Mouse (Mus musculus) induced T-regulatory cell, adult 2 months (primary cell): ENCODE measurements around the gene Tmem213.
A peak's percentile ranks its signal among the peaks of the same experiment; 100 is the strongest.

Experiments used
- DNase-seq: peaks from one replicate; pipeline ENCODE4 v3.0.0-alpha.2; 2012; ENCODE audit warnings: low read depth

Tmem213 gene

GRCm38 (mm10) chr6:38109160-38109795 is at the start of gene Tmem213:
Tmem213 (plus strand) TSS chr6:38109255.
- no peak for DNase-seq

GRCm38 (mm10) chr6:38064621-38065020 is 44.4 kb upstream of the Tmem213 start:
- no peak for DNase-seq

- DNase-seq: no peak
Measured at GRCm38 (mm10) chr6:38065122-38065500, 43.9 kb upstream of the Tmem213 start.

- DNase-seq: no peak
Measured at GRCm38 (mm10) chr6:38065501-38066122, 43.4 kb upstream of the Tmem213 start.

GRCm38 (mm10) chr6:38066215-38066614 is 42.8 kb upstream of the Tmem213 start:
- peak; percentile 84 for DNase-seq

GRCm38 (mm10) chr6:38071256-38071655 is 37.8 kb upstream of the Tmem213 start:
- no peak for DNase-seq

GRCm38 (mm10) chr6:38072137-38072796 is 36.8 kb upstream of the Tmem213 start:
- DNase-seq: no peak

GRCm38 (mm10) chr6:38073592-38073991 is 35.5 kb upstream of the Tmem213 start:
- no peak for DNase-seq

- no peak for DNase-seq
Measured at GRCm38 (mm10) chr6:38080364-38080763, 28.7 kb upstream of the Tmem213 start.

- no peak for DNase-seq
Measured at GRCm38 (mm10) chr6:38081727-38082341, 27.2 kb upstream of the Tmem213 start.

GRCm38 (mm10) chr6:38083204-38083603 is 25.9 kb upstream of the Tmem213 start:
- no peak for DNase-seq

GRCm38 (mm10) chr6:38087242-38088026 is 21.6 kb upstream of the Tmem213 start:
- no peak for DNase-seq

- no peak for DNase-seq
Measured at GRCm38 (mm10) chr6:38092539-38092938, 16.5 kb upstream of the Tmem213 start.

- DNase-seq: no peak
Measured at GRCm38 (mm10) chr6:38094701-38095100, 14.4 kb upstream of the Tmem213 start.

GRCm38 (mm10) chr6:38096961-38097370 is 12.1 kb upstream of the Tmem213 start:
- DNase-seq: no peak

- DNase-seq: no peak
Measured at GRCm38 (mm10) chr6:38102216-38102795, 6.7 kb upstream of the Tmem213 start.

GRCm38 (mm10) chr6:38103775-38104174 is 5.3 kb upstream of the Tmem213 start:
- no peak for DNase-seq

GRCm38 (mm10) chr6:38105924-38106323 is 3.1 kb upstream of the Tmem213 start:
- no peak for DNase-seq

GRCm38 (mm10) chr6:38108449-38108848 is 606 bp upstream of the Tmem213 start:
- DNase-seq: no peak

- no peak for DNase-seq
Measured at GRCm38 (mm10) chr6:38109871-38110270, 816 bp downstream of the Tmem213 start.

GRCm38 (mm10) chr6:38110859-38111258 is 1.8 kb downstream of the Tmem213 start:
- DNase-seq: no peak
